Mouse (Mus musculus): ENCODE measurements around the gene Ppm1h.

Ppm1h gene

DNA sequence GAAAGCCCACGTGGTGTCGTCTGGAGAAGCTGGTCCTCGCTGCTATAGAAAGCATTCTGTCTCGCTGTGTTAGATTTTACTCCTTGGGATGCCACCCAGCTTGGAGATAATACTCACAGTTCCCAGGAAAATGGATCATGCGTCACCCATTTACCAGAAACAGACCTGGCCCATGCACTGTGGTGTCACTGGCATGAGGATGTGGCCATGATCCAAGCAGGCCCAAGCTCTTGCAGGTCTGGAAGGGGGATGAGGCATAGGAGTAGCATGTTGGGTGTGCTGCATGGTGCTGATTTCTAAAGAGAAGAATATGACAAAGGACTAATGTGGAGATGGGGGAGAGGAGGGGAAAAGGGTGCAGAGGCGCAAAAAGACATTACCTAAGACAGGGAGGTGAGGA lies 141.2 kb downstream of the Ppm1h start:
- DNase-seq, result no peak

- no peak for DNase-seq
Measured at GRCm38 (mm10) chr10:122821549-122821948, 143.0 kb downstream of the Ppm1h start.

DNA sequence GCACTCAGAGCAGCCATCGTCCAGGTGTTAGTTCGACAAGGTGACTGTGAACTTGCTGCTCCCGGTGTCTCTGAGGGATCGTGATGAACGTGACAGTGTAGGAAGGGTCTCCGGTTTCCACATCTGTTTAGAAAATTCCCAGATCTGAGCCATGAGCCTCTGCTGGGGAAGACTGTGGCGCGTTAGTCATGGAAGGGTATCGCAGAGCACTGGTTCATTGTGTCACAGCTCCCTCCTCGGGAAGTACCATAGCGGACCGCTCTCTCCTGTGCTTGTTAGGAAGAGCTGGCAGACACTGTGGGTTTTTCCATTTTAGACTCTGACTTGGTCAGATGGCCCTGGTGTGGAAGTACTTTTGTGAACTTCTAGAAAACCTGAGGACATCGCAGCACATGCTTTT lies 145.1 kb downstream of the Ppm1h start:
- DNase-seq, result no peak

- DNase-seq, result no peak
Measured at GRCm38 (mm10) chr10:122826696-122827331, 148.3 kb downstream of the Ppm1h start.

GRCm38 (mm10) chr10:122827719-122828414 lies 149.3 kb downstream of the Ppm1h start:
- no peak for DNase-seq

DNA sequence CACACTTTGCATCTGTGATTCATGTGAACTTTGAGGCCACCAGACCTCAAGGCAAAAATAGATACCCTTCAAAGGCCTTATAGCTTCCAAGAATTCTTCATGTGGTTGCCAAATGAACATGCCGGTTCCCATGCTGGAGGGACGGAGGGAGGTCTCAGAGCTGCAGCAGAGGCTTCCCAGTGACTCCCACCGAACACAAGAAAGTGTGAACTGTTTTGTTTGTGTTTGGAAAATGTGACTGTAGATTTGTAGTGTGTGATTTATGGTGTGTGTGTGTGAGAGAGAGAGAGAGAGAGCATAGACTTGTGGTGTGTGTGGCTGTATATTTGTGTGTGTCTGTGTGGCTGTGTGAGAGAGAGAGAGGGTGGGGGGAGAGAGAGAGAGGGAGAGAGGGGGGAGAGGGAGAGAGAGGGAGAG lies 151.2 kb downstream of the Ppm1h start:
- no peak for DNase-seq

GRCm38 (mm10) chr10:122830638-122831037 lies 152.1 kb downstream of the Ppm1h start:
- DNase-seq, result no peak

GRCm38 (mm10) chr10:122842014-122842413 lies 163.5 kb downstream of the Ppm1h start:
- no peak for DNase-seq

- DNase-seq, result no peak
Measured at GRCm38 (mm10) chr10:122842961-122843360, 164.4 kb downstream of the Ppm1h start.

DNA sequence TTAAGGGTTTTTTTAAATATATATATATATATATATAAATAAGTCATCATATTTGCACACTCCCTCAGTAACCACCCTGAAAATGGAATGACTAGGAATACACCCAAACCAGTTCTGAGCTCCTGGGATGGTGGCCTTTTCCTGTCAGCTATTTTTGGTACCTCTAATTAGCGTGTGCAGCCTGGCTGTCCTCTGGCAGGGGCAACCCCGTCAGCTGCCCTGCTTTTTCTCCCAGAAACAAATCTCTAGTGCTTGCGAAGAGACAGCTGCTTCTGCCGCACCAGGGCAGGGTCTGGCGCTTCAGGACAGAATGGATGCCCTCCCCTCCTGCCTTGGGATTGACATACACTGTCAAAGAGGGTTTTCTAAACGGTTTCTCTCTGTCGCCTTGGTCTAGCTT lies 166.9 kb downstream of the Ppm1h start:
- DNase-seq, result peak; percentile 21

DNA sequence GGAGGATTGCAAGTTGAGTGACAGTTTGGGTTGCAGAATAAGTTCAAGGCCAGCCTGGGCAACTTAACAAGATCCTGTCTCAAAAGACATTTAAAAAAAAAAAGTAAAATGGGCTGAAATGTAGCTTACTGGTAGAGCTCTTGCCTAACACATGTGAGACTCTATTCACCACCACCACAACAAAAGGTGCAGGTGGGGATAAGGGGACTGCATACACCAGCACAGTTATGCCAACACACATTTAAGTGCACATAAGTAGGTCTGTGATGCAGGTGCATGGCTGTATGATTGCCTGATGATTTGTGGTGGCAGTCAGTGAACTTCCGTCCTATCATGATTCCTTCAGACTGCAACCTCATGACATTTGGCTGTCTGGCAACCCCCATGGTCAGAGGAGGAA lies 167.9 kb downstream of the Ppm1h start:
- peak; percentile 59 for DNase-seq

DNA sequence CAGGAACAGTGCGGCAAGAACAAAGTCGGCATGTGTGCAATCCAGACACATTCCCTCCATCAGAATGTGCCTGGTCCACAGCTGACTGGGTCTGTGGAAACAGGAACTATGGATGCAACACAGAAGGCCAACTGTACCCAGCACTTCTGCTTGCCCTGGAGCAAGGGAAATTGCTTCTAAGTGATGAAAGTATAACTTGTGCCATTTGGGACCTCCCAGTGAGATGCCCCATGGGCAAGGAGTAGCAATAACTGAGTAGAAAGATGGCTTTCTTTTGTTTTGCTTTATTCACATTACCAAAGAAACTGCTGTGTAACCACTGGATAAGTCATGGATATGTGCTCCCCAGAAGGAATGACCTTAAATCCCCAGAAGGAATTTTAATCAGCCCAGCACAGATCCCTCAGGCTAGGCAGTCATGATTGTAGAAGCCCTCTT lies 169.5 kb downstream of the Ppm1h start:
- no peak for DNase-seq

DNA sequence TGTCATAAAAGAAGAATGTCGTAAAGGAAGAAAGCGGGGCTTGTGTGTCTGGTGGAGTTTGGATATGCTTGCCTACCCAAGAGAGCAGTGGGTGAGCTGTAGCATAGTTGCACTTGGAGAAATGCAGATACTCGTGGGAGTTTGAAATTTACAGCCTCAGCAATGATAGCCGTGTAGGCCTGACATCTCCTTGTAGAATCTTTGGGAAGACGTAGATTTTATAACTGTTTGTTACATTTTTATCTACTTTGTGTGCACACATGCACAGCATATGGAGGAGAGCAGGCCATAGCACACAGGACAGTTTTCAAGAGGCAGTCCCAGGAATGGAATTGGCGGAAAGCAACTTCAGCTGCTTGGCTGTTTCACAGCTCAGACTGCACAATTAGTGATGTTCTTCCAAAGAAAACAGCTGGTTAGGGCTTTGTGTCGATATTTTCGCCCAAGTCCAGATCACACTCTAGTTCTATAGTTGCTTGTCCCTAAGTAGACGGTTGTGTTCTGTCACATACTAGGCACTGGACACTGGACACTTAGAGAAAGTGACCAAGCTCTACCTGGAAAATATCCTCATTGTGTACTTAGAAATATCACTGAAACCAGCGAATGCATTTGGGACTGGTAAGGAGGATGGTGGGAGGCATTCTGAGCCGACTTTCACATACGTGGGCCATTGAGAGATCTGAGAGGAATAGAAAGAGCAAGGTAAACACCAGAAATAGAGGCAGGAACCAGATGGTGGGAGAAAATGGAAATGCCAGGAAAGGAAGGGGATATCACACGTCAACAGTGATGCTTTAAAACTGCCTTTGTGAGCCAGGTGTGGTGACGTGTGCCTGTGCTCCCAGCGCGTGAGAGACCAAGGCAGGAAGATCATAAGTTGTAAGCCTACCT lies 173.0 kb downstream of the Ppm1h start:
- DNase-seq, result no peak

DNA sequence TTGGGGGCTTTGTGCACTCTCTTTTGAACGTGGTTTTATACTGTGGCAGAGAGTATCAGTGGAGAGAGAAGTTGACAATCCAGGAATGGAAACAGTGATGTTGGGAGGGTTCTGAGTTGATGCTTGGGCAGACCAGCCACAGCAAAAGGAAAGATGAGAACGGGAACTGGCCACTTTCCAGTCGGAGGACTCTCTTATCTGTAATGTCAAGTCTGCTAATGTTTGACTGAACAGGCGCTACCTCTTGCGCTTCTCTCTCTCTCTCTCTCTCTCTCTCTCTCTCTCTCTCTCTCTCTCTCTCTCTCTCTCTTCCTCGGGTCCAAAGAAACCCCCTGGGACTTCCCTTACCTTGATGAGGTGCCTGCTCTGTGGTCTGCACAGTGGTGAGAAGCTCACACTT lies 176.0 kb downstream of the Ppm1h start:
- DNase-seq, result no peak

- DNase-seq, result no peak
Measured at GRCm38 (mm10) chr10:122855149-122855548, 176.6 kb downstream of the Ppm1h start.

DNA sequence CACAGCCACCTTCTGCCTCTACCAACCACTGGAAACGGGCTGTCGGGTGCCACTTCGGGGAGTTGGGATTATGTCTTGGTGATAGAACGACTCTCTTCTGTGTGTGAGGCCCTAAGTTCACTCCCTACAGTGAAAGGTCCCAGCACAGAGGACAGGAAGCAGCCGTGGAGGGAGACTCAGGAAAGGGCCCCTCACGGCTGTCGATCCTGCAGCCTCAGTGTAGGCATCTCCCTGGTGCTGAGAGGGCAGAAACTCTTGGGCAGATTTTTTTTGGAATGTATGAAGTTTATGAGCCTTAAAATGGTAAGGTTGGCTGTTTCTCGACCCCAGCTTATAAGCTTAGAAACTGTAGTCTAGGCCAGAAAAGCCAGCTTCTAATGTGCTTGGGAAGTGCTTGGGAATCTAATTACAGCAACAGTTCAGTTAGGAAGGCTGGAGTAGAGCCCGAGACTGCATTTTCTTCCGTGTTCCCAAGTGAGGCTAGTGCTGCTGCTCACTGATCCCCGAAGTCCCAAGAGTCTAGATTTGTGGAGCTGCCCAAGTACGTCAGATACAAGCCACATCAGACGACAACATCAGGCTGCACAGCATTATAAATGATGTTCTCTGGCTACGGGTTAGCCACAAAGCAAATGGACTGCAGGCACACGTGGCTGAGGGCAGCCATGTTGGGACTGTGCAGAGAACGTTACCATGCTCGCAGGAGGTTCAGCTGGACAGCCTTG lies 177.6 kb downstream of the Ppm1h start:
- no peak for DNase-seq

DNA sequence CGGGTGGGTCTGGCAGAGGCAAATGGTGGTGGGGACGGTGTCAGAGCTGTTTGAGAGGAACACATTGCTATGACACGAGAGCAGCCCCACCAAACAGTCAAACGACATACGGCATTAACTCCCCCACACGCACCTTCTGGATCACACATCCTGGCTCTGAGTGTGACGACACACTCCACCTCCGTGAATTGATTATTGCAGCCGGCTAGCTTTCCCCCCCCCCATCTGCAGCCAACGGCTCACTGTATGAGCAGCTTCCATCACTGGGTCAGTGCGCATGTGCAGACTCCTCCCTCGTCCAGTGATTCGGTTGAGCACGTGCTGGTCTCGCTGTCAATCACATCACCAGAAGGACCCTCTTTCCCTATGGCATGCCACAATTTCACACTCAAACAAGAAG lies 178.6 kb downstream of the Ppm1h start:
- no peak for DNase-seq

DNA sequence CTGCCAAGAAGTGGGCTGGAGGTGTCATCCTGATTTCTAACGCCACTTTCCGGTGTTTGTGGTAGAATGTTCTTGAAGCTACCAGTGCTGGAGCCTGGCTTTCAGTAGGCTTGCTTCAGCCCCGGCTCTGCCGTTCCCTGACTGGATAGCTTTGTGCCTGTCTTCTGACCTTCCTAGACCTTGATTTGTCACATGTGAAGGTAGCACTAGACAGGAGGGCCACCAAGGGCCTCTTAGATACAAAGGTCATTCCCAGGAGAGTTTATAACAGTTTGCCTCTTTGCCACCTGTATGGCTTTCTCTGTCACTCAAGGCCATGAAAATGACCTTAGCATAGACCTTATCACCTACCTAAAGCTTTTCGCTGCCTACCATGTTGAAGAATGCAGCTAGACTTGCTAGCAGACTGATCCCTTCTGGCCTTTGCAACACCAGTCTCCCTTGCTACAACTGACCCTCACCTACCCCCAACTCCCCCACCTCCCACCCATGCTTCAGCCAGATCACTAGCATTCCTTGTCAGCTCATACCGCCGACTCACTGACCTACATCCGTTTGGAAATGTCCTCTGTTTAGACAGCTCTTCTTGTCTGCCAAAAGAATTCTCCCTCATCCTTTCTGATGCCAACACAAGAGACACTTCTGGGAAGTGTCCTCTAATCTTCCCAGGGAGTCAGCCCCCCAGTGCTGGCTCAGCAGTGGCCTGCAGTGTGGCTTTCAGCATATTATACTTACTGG lies 180.5 kb downstream of the Ppm1h start:
- DNase-seq, result no peak

GRCm38 (mm10) chr10:122859642-122859997 lies 181.1 kb downstream of the Ppm1h start:
- DNase-seq, result no peak

DNA sequence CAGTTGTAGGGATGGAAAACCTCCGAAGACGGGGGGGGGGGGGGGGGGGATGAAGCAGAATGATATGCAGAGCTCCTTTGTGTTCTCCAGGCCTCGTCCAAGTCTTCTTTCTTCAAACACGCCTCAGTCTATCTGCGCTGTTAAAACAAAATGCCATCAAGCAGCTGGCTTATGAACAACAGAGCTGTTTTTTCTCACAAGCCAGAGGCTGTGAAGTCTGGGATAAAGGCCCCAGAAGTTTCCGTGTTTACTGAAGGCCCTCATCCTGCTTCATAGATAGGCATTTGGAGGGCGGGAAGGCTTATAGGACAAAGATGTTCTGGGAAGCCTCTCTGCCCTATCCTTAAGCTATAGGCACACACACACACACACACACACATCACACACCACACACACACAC lies 181.5 kb downstream of the Ppm1h start:
- DNase-seq, result no peak

DNA sequence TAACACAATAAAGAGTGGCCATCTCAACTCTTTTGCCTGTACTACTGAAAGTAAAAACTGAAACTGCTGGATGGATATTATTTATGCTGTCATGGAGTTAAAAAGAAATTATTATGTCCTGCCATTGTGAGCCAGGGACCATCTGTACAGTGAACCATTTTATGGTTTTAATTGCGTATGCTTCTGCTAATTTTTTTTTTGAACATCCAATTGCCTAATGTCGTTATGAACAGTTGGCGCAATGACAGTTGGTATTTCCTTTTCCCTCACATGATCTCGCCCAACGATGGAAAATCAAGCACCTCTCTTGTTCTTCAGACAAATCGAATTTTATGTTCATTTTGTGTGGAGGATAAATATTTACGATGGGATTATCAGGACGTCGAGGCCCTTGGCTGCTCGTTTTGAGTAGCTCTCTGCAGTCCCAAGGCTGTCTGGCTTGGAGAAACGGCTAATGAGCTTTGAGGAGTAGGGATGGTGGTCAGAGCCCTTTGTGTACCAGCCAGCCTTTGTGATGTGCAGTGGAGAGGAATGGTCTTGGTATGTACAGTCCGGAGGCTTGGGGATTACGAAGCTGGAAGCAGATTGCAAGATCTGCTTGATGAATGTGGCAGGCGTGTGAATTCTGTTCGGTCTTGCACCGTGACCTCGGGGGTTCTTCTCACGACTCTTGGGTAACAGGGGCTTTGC lies 183.3 kb downstream of the Ppm1h start:
- no peak for DNase-seq
